Mouse (Mus musculus) 416B (cell line): ENCODE measurements around the gene Erg.

Experiments
- DNase-seq: peaks from one replicate; pipeline ENCODE4 v3.0.0; 2011; ENCODE audit warnings: low read depth

Erg gene

DNA sequence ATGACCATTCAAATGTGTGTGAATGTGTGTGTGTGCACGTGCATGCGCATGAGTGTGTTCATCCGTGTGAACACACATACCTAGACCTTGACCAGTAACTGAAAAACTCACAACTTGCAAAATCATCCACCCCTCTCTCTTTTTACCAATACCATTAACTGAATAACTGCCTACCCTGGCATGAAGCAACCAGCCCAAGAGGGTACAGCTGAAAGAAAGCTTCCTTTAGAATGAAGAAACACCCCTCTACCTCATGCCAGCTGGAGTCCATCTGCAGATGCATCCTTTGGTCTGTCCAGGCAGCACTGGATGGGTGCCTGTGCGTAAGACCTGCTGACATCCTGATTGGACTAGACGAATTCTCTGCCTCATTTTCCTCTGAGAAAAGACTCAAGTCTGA, 198.1 kb downstream of the Erg start:
- DNase-seq = peak; percentile 52

DNA sequence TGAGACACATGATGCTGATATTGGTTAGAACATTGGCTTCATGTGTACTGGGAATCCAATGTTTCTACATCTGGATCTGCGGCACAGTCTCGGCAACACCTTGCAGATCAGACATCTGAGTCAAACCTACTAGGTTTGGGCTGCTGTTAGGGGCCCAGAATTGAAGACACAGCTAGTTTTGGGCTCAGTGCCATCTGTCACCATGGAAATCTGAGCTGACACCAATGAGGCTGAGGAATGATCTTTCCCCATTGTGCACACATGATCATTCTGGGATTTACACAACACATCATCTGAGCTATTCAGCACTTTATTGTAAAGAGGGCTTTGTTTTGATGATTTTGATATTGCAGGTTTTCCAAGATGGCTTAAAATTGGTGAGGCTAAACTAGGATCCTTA, 199.4 kb downstream of the Erg start:
- no peak for DNase-seq

DNA sequence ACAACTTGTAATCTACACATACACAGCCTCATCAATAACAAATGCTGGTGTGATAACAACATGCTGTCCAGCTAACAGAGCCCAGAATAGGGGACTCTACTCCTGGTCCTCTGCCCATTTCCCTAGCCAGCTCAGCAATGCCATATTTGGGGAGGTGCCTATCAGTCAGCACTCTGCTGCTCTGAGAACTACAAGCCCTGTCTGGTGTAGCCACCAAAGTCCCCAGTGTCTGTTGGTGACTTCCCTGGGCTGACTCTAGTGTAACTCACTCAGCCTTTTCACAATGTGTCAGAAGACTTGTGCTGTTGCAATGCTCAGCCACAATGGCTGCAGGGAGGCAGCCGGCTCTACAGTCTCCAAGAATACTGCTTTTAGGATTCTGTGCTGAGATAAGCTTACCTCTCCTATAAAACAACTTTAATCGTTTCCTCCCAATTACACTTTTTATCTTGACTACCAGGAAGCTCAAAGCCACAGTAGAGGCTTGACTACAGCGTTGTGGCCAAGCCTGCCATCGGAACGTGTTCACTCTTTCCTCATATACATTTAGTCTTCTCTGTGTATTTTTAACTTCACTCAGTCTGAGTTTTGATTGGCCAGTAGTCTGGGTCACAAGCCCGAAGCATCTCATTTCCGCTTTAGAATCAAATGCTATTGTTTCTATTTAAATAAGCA, 201.0 kb downstream of the Erg start:
- DNase-seq = peak; percentile 89

DNA sequence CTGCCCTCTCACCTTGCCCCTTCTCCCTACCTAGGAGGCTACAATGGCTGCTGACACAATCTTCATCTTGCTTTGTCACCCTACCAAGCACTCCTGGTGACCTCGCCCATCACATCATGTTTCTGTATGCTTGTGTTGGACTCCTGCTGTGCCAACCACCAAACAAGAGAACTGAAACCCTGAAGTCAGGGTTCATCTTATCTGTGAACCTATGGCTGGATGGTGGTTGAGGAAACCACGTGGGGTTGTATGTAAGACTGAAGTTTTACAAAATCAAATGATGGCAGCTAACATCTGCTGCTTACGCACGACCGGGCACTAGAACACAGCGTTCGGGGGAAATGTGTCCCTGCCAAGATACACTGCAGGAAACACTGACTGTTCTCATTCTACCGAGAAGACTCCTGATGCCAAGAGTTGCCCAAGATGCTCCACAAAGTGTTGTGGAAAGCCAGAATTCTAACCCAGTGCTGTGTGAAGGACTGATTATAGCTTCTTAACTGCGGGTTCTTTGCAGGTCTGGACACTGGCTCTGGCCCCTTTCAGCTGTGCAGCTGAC, 201.7 kb downstream of the Erg start:
- peak; percentile 34 for DNase-seq

- DNase-seq = no peak
Measured at GRCm38 (mm10) chr16:95382251-95382650, 204.1 kb downstream of the Erg start.

DNA sequence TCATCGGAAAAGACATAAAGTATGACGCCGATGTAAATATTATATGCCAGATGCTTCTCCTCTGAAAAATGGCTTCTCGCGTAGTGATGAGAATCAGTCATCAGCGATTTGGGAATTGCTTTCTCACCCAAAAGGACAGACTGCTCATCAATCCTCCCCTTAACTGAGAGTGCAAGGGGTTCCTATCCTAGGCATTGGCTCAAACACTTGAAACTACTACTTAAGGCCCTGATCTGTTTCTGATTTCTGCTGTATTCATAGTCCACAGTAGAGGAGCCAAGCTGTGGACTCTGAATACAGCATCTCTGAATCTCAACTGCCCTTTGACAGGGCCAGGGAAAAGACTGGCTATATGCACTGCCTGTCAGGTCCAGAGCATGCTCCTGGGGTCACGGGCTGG, 209.6 kb downstream of the Erg start:
- no peak for DNase-seq

DNA sequence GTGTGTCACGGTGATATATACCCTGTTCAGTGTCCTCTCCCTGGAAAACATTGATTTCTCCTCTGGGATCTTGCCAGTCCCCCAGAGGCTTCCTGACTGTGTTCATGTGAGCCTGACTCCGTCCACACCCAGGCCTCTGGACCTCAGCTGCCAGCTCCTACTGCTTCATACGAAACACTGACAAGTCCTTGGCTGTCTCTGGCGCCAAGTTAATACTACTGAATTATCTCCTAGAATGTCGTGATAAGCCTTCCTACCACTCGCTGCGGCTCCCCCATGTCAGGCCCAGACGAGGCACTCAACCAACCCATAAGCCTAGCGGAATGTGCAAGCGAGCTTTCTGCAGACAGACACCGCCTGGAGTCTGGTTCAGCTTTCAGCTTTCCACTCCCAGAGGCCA, 210.0 kb downstream of the Erg start:
- DNase-seq = no peak

DNA sequence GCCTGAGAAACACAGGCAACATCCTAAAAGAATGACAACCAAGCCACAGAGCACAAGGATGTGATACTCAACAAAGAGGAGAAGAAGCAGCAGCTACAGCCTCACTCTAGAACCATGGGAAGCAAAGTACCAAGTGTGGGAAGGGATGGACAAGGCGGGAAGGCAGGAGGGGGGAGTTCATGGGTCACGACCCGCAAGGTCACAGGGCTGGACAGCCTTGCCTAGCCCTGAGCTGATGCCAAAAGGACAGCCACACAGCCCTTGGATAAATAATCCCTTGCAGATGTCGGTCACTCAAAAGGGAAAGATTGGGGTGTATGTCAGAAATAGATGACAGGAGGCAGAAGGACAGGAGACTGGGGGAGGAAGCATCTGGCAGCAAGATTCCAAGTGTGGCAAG, 211.7 kb downstream of the Erg start:
- no peak for DNase-seq

DNA sequence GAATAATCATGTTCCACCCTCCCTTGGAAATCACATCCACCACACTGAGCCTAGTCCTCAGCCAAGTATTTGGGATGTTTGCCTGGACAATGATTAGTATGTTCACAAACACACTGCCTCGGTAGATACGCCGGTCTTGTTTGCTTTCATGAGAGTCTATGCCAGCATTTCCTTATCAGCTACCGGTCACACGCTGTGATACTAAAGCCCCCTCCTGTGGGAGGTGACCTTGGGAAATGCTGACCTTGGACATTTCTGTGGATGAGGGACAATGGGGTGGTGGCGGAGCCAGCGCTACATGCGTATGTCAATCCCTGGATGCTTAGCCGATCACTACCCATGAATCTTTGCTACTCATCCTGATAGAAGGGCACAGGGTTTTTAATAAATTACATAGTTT, 213.4 kb downstream of the Erg start:
- DNase-seq = no peak

GRCm38 (mm10) chr16:95371713-95372112, 214.7 kb downstream of the Erg start:
- DNase-seq = no peak

DNA sequence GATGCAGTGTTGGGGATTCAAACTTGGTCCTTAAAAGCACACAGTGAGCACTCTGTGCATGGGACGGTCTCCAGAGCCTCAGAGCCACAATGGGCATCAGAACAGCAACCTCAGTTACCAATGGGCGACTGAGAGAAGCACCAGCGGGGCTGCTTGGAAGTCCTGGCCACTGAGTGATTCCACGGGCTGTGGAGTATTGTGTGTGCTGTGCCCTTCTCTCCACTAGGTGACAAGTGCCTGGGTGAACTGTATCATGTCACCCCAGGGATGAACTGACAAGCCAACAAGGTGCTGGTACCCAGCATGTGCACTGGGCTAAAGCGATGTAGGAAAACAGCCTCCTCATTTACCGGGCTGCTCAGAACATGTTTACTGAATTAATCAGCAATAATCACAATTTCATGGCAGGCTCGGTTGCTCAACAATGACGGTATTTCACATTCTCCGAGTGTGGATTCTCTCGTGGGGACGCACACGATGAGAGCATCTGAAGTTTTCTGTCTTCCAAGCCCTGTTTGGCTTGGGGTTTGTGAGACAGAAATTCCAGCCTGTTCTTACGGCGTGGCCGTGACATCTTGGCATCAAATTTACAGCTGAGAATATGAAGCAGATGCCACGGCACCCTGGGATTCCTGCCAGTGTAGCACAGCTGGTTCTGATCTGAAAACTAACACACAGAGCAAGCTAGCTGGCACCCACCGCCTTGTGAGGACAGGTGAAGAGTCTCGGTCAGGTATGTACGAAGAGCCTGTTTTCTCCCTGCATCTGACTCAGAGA, 219.2 kb downstream of the Erg start:
- no peak for DNase-seq

DNA sequence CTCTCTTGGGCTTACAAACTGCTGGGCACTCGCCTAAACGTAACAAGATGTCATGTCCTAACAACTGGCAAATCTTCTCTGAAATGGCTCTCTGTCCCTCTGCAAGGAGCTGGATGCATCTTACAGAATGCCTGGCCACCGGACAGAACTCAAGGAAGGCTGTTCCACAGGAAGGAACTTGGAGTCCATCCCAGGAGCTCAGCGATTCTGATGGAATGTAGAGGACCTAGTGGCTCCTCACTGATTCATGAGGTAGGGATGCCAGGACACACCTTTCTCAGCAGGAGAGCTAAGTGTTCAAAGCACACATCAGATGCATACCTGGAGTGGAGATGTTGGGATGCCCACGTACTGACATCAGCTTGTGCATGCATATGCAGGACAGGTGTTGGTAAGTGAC, 221.2 kb downstream of the Erg start:
- no peak for DNase-seq

GRCm38 (mm10) chr16:95363632-95364465, 222.5 kb downstream of the Erg start:
- no peak for DNase-seq

- DNase-seq = no peak
Measured at GRCm38 (mm10) chr16:95361950-95362349, 224.4 kb downstream of the Erg start.

- DNase-seq = no peak
Measured at GRCm38 (mm10) chr16:95360940-95361489, 225.4 kb downstream of the Erg start.

DNA sequence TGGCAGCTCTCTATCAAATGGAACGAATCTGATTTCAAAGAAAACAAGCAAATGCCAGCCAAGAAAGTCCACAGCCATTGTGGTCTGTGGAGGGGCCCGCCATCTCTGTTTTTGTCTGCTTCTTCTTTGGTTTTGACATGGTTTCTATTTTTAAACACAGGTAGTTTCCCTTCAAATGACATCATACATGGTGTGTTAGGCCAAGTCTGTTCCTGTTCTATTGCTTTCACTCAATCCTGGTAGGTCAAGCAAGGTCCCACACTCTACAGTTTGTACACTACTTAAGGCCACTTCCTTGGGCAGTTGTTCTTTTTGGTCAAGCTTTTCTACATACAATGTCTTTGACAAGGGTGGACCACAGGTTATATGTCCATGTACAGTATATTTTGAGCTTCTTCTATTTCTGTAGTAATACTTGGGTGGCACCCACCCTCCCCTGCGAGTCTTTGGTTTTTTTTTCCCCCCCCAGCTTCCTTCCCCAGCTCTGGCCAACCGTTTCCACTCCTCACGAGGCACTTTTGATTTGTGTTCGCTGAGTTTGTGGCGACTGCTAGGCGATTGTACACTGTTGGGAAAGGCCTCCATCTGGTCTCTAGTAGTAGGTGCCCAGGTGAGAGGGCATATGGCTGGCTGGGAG, 226.1 kb downstream of the Erg start:
- no peak for DNase-seq

- DNase-seq = no peak
Measured at GRCm38 (mm10) chr16:95356962-95357955, 229.1 kb downstream of the Erg start.

- no peak for DNase-seq
Measured at GRCm38 (mm10) chr16:95353838-95354237, 232.6 kb downstream of the Erg start.

GRCm38 (mm10) chr16:95352266-95352665, 234.1 kb downstream of the Erg start:
- no peak for DNase-seq

DNA sequence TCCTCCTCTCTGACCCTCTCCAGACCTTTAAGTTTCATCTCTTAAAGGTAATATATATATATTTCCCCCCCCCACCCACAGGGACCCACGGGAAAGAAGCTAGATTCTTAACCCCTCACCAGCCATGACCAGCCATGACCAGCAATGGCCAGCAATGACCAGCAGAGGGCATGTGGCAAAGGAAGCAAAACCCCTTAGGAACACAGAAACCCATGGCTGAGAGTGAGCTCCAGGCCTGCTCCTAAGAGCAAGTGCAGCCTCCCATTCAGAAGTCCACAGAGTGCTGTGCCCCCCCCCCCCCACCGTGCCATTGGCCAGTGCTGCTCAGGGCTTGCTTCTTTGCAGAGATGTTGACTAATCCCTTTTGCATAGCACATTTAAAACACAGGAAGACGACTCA, 235.9 kb downstream of the Erg start:
- DNase-seq = peak; percentile 82
